ENCODE assay signal across 16 mouse cellular contexts in the genomic region with DNA sequence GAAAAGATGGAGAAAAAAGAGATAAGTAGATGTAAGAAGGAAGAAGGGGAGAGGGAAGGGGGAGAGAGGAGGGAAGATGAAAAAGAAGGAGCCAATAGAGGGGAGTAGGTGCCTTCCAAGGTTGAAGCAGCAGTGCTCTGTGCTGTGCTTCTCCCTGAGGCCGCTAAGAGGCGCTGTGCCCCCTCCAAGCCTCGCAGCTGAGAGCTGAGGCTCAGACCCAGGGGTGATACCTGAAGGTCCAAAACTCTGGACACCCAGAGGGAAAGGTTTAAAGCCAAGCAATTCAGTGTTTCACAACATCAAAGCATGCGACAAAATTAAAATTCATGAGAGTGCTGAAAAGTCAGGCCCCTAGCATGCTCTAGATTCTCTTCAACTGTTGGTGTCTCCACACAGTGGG. TPM values are rescaled to one million over a fixed set of nuclear protein-coding genes. Genes with fewer than 3 reads are reported as not detected.
DNase-seq lines count a peak whose midpoint lies in the region; ATAC-seq and TF ChIP-seq lines count a peak whose summit lies in the region.
"Had no signal": no experiment of that assay in that cellular context is flagged by ENCODE, and none has a peak within 500 bp of the region (broad histone marks: within the 10 kb centered on the region; RNA-seq: fewer than 3 reads in every experiment).

No protein-coding gene starts in this region.

- no peaks in the 10 kb centered on the region for H3K36me3 ChIP-seq in liver, embryonic 14.5 days (replicated peaks; ENCODE audit: control insufficient read depth, insufficient read depth, low read depth)
- H3K36me3 ChIP-seq in liver, embryonic 12.5 days, result no peaks in the 10 kb centered on the region
- H3K36me3 ChIP-seq: hindbrain, embryonic 10.5 days; lung, embryonic 15.5 days had no signal

- 19% methylated on average over 4 of the region's 4 CpGs for WGBS in liver, embryonic 14.5 days (ENCODE audit: insufficient replicate concordance)
- 15% methylated on average over 4 of the region's 4 CpGs for WGBS in liver, embryonic 12.5 days (ENCODE audit: insufficient replicate concordance)

- H3K27me3 ChIP-seq in liver, embryonic 14.5 days (ENCODE audit: control insufficient read depth, insufficient read depth, low read length), result no peaks in the 10 kb centered on the region
- H3K27me3 ChIP-seq in liver, embryonic 12.5 days (replicated peaks), result no peaks in the 10 kb centered on the region
- H3K27me3 ChIP-seq: lung, embryonic 15.5 days had no signal

- no peak overlapping the region for H3K4me3 ChIP-seq in liver, embryonic 14.5 days (ENCODE audit: insufficient read depth in 1 of 2, low read depth in 2 of 2, low read length in 2 of 2)
- no peak overlapping the region for H3K4me3 ChIP-seq in liver, embryonic 12.5 days
- H3K4me3 ChIP-seq: hindbrain, embryonic 10.5 days; left cerebral cortex, adult 2 months; lung, embryonic 15.5 days had no signal

- peak; percentile 25 for DNase-seq in adrenal gland, postnatal 14 days
- no peak for DNase-seq in adrenal gland, adult 2 months
- no peak for DNase-seq in liver, embryonic 14.5 days (ENCODE audit: low read depth in 3 of 3, low spot score in 3 of 3)
- peak; percentile 32 for DNase-seq in R1 (ENCODE audit: low read depth, low spot score)
- peak; percentile 41 for DNase-seq in naive thymus-derived CD4-positive, alpha-beta T cell, adult 2 months (ENCODE audit: low read depth)
- DNase-seq in urinary bladder, postnatal 10 days (ENCODE audit: low spot score), result no peak
- no peak for DNase-seq in left cerebral cortex, adult 8-10 months (ENCODE audit: low spot score in 2 of 2)
- DNase-seq: cerebellum, adult 11 months had no signal

- H3K27ac ChIP-seq in liver, embryonic 14.5 days, result no peak overlapping the region
- H3K27ac ChIP-seq in liver, embryonic 12.5 days, result no peak overlapping the region
- H3K27ac ChIP-seq: hindbrain, embryonic 10.5 days; left cerebral cortex, adult 2 months; lung, embryonic 15.5 days had no signal

- H3K9me3 ChIP-seq in liver, embryonic 14.5 days (ENCODE audit: control insufficient read depth, low read length), result no peaks in the 10 kb centered on the region
- no peaks in the 10 kb centered on the region for H3K9me3 ChIP-seq in liver, embryonic 12.5 days (replicated peaks)
- H3K9me3 ChIP-seq: lung, embryonic 15.5 days had no signal

- peak; percentile 64 for TF ChIP-seq CTCF in liver, embryonic 14.5 days (IDR thresholded peaks at IDR 0.05; ENCODE audit: low read depth)

- no peak for ATAC-seq in liver, embryonic 14.5 days (ENCODE audit: insufficient read depth)
- ATAC-seq in liver, embryonic 12.5 days, result no peak
- ATAC-seq: forebrain, embryonic 16.5 days had no signal

- no peak for TF ChIP-seq EP300 in liver, embryonic 14.5 days (IDR thresholded peaks at IDR 0.05; ENCODE audit: low read depth)

- H3K4me1 ChIP-seq in liver, embryonic 14.5 days (replicated peaks; ENCODE audit: control insufficient read depth in 2 of 2, insufficient read depth in 2 of 2, low read length in 1 of 2), result no peaks in the 10 kb centered on the region
- no peaks in the 10 kb centered on the region for H3K4me1 ChIP-seq in liver, embryonic 12.5 days
- H3K4me1 ChIP-seq: hindbrain, embryonic 10.5 days; lung, embryonic 15.5 days had no signal

- H3K9ac ChIP-seq in liver, embryonic 14.5 days (replicated peaks), result no peak overlapping the region
- no peak overlapping the region for H3K9ac ChIP-seq in liver, embryonic 12.5 days
- H3K9ac ChIP-seq: lung, embryonic 15.5 days had no signal

- no peak overlapping the region for H3K4me2 ChIP-seq in liver, embryonic 14.5 days (ENCODE audit: low read depth)
- no peak overlapping the region for H3K4me2 ChIP-seq in liver, embryonic 12.5 days
- H3K4me2 ChIP-seq: lung, embryonic 15.5 days had no signal

RNA-seq across cellular contexts. Expression of gene Olfr374, which starts 1.7 kb away (rescaled TPM):
- total RNA-seq in adrenal gland, postnatal 14 days (2021), result not detected in 2 replicates
- not detected for total RNA-seq in adrenal gland, adult 2 months (2021)
- polyA plus RNA-seq in adrenal gland, adult 2 months (2012; rRNA removed), result not detected in 2 replicates
- not detected in 2 replicates for polyA plus RNA-seq in liver, embryonic 14.5 days (2012; rRNA removed)
- polyA plus RNA-seq in liver, embryonic 14.5 days (2014; fragmentation: Nextera tagmentation; extraction: Ambion mirVana), result not detected in 2 replicates
- not detected in 2 replicates for polyA plus RNA-seq in liver, embryonic 12.5 days (2016; fragmentation: Nextera tagmentation; extraction: Ambion mirVana)
- total RNA-seq in left cerebral cortex, adult 8-10 months (2022), result under 1 TPM in 1 of 4 experiments, not detected in 3; 0.05 TPM
- total RNA-seq: left cerebral cortex, adult 2 months had no signal
- polyA plus RNA-seq: forebrain, embryonic 16.5 days; gonadal fat pad, adult 2 months; hindbrain, embryonic 10.5 days; kidney, embryonic 16.5 days; lung, embryonic 15.5 days had no signal

RNA-seq across cellular contexts. Expression of gene Olfr373, which starts 22.2 kb away (rescaled TPM):
- not detected in 2 replicates for total RNA-seq in adrenal gland, postnatal 14 days (2021)
- total RNA-seq in adrenal gland, adult 2 months (2021), result not detected
- polyA plus RNA-seq in adrenal gland, adult 2 months (2012; rRNA removed), result not detected in 2 replicates
- polyA plus RNA-seq in liver, embryonic 14.5 days (2012; rRNA removed), result not detected in 2 replicates
- not detected in 2 replicates for polyA plus RNA-seq in liver, embryonic 14.5 days (2014; fragmentation: Nextera tagmentation; extraction: Ambion mirVana)
- not detected in 2 replicates for polyA plus RNA-seq in liver, embryonic 12.5 days (2016; fragmentation: Nextera tagmentation; extraction: Ambion mirVana)
- total RNA-seq in left cerebral cortex, adult 8-10 months (2022), result not detected
- total RNA-seq: left cerebral cortex, adult 2 months had no signal
- polyA plus RNA-seq: embryonic facial prominence, embryonic 11.5 days; forebrain, embryonic 16.5 days; gonadal fat pad, adult 2 months; hindbrain, embryonic 10.5 days; kidney, embryonic 16.5 days; lung, embryonic 15.5 days had no signal

RNA-seq across cellular contexts. Expression of gene Tpm4, which starts 29.6 kb away (rescaled TPM):
- 286 and 295 TPM in 2 replicates for total RNA-seq in adrenal gland, postnatal 14 days (2021)
- total RNA-seq in adrenal gland, adult 2 months (2021), result 100 to 1,000 TPM; 188 to 222 TPM
- polyA plus RNA-seq in adrenal gland, adult 2 months (2012; rRNA removed), result 30.1 and 33.3 TPM in 2 replicates
- polyA plus RNA-seq in liver, embryonic 14.5 days (2012; rRNA removed), result 28.7 and 49.0 TPM in 2 replicates
- 69.2 and 76.4 TPM in 2 replicates for polyA plus RNA-seq in liver, embryonic 14.5 days (2014; fragmentation: Nextera tagmentation; extraction: Ambion mirVana)
- 160 and 165 TPM in 2 replicates for polyA plus RNA-seq in liver, embryonic 12.5 days (2016; fragmentation: Nextera tagmentation; extraction: Ambion mirVana)
- total RNA-seq in left cerebral cortex, adult 8-10 months (2022), result 10 to 100 TPM; 24.2 to 31.4 (median 26.1) TPM

RNA-seq across cellular contexts. Expression of gene Rab8a, which starts 55.8 kb away (rescaled TPM):
- total RNA-seq in adrenal gland, postnatal 14 days (2021), result 64.5 and 66.1 TPM in 2 replicates
- 10 to 100 TPM; 61.7 to 79.3 TPM for total RNA-seq in adrenal gland, adult 2 months (2021)
- 16.2 and 16.9 TPM in 2 replicates for polyA plus RNA-seq in adrenal gland, adult 2 months (2012; rRNA removed)
- 18.3 and 59.7 TPM in 2 replicates for polyA plus RNA-seq in liver, embryonic 14.5 days (2012; rRNA removed)
- 50.7 and 54.6 TPM in 2 replicates for polyA plus RNA-seq in liver, embryonic 14.5 days (2014; fragmentation: Nextera tagmentation; extraction: Ambion mirVana)
- 82.3 and 86.1 TPM in 2 replicates for polyA plus RNA-seq in liver, embryonic 12.5 days (2016; fragmentation: Nextera tagmentation; extraction: Ambion mirVana)
- 10 to 100 TPM; 33.0 to 42.4 (median 40.1) TPM for total RNA-seq in left cerebral cortex, adult 8-10 months (2022)

Comparison
In these comparisons a context has a peak if more than half of its experiments do, and no peak if none do; other contexts are left out.
1. DNase-seq: peak in adrenal gland, postnatal 14 days (single experiment), R1 (single experiment) and naive thymus-derived CD4-positive, alpha-beta T cell, adult 2 months (single experiment); none in adrenal gland, adult 2 months (single experiment), liver, embryonic 14.5 days (0 of 3), urinary bladder, postnatal 10 days (single experiment) and left cerebral cortex, adult 8-10 months (0 of 2).